Mouse (Mus musculus) E14TG2a.4 (cell line): Measurements from ENCODE around the gene Neurod6.

Experiments
- CTCF ChIP-seq: conservative IDR thresholded peaks from 2 replicates; pipeline ENCODE4 v1.5.1; 2014; ENCODE audit warnings: low read length
- NANOG ChIP-seq: IDR thresholded peaks from 2 replicates; pipeline ENCODE4 v1.6.1; 2014; ENCODE audit warnings: borderline replicate concordance, low read length, mixed read lengths

DNA sequence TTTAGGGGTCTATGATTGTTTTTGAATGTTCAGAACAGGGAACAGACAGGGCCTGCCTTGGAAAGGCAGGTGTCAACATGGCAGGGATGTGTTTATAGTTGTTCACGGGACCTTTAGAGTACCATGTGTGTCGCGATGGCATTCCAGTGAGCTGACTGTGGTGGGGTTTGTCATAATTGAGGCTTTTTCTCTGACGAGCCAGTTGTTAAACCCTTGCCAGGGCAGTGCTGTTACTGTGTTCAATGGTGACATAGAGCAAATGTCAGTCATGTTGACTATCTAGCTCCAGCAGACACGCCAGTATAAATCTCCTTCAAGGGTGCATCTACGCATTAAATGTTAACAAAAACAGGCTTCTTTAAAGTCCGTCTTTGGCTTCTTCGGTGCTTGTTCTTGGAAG lies 31.5 kb downstream of the Neurod6 start:
- TF ChIP-seq CTCF, result no peak
- TF ChIP-seq NANOG, result no peak
